Mouse (Mus musculus) lung, adult 2 months (tissue): ENCODE measurements around the gene Nudt3.

ENCODE experiments used
- CTCF ChIP-seq: fragments of 200-500 bp; IDR thresholded peaks from 2 replicates; pipeline ENCODE4 v1.5.1; 2011; ENCODE audit warnings: mild to moderate bottlenecking, low read length, control low read depth; ENCODE audit not compliant: insufficient read depth
- POLR2A ChIP-seq: fragments of 200-500 bp; IDR thresholded peaks from 2 replicates; pipeline ENCODE4 v1.6.1; 2011; ENCODE audit warnings: low read depth, mild to moderate bottlenecking, control low read depth, low read length, borderline replicate concordance; ENCODE audit errors: extremely low read depth

DNA sequence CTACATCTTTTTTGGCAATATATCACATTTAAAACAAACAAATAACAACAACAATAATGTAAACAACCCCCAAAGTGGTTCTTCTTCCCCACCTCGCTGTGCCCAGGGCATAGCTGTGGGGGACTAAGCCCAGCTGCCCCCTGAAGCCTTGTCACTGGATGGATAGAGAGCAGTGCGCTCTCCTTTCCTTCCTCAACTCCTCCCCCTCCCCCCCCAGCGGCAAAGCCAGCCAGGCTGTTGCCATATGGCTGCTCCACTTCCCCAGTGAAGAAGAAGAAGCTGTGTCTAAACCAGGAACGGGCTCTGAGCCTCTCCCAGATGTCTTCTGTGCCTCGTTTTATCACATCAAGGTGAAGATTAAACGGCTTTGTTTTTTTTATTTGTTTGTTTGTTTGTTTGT, 19.8 kb upstream of the Nudt3 start:
- TF ChIP-seq CTCF, result no peak
- no peak for TF ChIP-seq POLR2A
